Mouse (Mus musculus): ENCODE measurements around the gene Muc13.

Muc13 gene

GRCm38 (mm10) chr16:33793846-33794791 lies at the start of gene Muc13:
Gene Muc13 (plus strand): TSS chr16:33794037.
- no peak for DNase-seq (ENCODE audit: low spot score in 2 of 2)

DNA sequence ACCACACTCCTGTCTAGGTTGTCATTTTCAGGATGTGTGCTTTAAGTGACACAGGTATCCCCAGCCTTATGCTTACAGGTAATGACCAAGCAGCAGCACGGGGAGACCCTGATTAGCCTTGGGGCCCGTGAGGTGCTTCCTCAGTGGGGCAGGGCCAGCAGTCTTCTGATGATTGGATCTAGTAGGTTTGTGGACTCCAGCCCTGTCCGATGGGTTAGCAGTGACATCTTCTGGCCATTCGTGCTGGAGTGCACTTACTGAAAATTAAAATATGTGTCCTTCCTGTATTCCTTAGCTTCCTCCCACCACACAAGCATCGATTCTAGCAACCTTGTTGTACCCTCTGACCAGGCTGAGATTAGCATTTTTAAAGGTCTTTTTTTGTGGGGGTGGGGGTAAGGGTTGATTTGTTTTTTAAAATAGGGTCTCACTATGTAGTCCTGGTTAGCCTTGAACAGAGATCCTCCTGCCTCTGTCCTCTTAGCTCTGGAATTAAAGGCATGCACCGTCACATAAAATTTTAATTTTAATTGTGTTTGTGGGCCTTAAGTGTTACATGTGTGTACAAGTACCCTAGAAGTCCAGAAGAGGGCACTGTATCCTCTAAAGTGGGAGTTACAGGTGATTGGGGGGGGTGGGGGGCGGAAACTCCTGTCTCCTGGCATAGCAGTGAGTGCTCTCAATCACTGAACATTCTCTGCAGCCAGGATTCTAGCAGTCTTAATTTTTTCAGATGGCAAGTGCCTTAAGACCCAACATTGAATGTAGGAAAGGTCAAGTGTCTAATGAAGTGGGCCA lies 49.0 kb upstream of the Muc13 start:
- DNase-seq (ENCODE audit: low spot score in 2 of 2) = peak in 1 of 2 experiments; percentile 46

DNA sequence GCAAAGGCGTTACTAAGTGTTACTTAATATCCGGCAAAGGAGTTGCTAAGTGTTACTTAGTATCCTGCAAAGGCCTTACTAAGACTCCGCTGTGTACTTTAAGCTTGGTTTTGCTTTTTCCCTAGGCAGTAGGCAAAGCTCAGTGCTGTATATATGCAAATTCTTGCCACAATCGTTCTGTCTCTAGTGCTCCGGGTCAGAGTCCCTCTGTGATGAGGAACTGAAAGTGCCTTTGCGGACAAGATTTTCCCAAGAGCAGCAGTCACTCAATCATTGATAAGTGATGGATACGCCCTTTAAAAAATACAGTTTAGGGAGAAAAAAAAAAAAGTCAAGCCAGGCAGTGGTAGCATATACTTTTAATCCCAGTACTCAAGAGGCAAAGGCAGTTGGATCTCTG lies 48.4 kb upstream of the Muc13 start:
- no peak for DNase-seq (ENCODE audit: low spot score in 2 of 2)

DNA sequence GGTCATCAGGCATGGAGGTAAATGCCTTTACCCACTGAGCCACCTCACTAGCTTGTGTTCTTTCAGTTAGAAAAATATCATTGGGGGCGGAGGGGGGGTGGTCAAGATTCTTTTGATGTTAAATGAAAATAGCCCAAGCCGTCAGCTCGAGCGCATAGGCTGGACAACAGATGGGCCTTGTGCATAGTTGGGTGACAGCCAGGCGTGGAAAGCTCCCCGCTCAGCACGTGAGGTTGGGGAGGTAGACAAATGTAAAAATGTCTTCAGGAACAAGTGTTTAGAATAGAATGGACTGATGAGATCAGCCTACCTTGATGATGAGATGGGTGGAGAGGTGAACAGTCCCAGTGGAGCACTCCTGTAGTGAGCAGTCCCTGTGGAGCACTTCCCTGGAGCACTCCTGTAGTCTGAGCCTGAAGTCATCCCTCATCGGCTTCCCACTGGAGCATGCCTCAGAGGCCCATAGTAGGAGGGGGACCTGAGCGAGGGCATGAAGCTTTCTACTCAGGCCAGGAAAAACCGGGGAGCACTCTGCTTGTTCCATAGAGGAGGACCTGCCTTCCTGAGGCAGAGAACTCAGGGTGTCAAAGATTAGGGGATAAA lies 47.7 kb upstream of the Muc13 start:
- DNase-seq (ENCODE audit: low spot score in 2 of 2) = peak in 1 of 2 experiments; percentile 42

DNA sequence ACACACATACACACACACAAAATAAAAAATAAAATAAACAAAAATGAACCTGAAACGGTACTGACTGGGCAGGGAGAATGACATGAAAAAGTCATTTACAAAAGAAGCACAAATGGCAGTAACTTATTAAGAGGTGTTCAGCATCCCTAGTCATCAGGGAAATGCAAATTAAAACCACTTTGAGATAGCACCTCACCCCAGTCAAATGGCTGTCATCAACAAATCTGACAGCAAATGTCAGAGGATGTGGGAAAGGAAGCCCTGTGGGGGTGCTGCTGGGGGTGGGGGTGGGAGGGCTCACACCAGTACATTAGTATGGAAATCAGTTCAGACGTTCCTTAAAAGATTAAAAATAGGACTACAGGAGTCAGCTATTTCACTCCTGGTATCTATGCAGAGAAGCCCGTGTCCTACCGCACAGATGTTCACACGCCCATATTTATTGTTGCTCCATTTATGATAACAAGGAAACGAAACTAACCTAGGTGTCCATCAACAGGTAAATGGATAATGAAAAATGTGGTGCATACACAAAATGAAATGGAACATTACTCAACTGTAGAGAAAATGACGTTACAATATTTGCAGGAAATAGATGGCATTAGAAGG lies 46.4 kb upstream of the Muc13 start:
- DNase-seq (ENCODE audit: low spot score in 2 of 2) = no peak

DNA sequence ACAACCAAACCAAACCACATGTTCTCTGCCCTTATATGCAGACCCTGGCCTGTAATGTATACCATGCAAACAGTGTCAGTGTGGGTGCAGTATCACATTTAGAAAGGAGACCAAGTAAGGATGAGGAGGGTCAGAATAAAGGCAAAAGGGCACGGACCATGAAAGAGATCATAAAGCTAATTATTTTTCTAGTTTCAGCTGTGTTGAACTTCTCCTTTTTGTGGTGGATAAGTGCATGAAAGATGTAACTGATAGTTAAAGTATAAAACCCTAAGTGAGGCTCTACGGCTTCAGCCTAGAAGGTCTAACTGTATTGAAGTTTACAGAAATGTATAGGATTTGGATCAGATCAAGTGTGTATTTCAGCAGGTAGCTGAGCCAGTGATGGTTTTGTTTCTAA lies 45.8 kb upstream of the Muc13 start:
- DNase-seq (ENCODE audit: low spot score in 2 of 2) = no peak

DNA sequence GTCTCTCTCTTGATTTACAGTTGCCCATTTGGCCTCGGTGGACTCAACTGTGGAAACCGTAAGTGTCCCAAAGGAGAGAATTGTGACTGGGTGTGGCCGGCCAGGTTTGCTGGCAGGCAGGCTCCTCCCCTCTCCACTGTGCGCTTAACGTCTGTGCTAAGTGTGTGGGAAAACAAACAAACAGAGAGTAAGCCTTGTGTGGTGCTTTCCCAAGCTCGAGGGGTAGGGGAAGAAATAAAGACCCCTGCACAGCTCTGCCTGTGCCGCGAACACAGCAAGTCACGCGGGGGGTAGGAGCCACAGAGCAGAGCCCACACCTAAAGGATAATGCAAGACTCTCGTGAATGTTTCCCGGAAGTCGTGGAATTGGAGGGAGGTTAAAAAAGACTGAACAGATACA lies 42.7 kb upstream of the Muc13 start:
- DNase-seq (ENCODE audit: low spot score in 2 of 2) = no peak

DNA sequence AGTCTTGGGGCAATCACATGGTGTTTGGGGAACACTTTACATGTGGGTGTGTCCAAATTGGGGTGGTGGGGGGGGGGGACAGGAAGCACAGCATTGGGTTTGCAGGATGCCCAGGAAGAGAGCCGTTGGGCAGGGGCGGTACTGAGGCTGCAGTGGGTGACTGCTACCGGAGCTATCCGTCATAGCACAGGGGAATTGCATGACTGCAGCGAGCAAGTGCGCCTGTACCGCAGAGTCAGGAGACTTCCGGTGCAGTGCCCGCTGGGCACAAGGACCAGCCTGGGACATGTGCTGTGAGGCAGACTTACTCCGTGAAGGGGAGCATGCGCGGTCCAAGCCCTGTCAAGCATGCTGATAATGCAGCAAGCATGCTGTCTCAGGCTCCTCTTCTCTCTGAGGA lies 42.2 kb upstream of the Muc13 start:
- no peak for DNase-seq (ENCODE audit: low spot score in 2 of 2)

DNA sequence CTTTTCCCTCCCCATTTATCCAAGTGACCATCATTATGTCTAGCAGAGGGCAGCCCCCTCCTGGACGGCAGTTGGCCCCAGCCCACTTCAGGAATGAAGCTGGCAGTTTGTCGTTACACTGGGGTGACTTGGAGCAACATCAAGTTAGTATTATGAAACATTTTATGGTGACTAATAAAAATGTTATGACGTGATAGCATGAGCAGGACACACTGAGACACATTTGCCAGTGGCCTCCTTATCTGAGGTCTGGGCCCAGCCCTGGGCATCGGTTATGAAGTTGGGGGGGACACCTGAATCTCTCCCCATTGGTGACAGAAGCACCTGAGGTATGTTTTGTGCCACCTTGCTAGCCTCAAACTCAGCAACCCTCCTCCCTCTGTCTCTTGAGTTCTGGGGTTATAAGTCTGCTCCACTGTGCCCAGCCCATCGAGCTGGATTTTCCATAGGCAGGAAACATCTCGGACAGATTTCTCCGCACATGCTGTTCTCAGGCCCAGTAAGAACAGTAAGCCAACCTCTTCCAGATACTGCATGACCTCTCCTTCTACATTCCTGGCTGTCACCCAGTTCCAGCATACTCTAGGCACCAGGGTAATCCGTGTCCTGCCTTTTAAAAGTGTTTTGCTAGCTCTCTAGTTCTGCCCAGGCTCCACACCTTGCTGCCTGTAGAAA lies 40.8 kb upstream of the Muc13 start:
- DNase-seq (ENCODE audit: low spot score in 2 of 2) = no peak

DNA sequence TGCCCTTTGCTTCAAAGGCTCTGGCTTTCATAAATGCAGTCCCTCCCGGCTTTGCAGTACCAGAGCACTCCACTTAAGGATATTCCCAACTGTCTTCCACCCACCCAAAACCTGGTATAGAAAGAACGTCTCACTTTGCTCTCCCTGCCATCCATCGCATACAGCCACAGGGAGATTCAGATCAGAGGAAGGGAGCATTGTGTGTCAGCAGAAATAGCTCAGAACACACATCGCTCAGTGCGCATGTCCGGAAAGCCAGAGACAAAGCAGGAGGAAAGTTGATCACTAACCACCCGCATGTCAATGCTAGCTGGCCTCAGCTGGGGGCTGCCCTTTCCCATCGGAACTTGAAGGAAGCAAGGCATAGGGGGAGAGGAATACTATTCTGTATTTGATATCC lies 38.5 kb upstream of the Muc13 start:
- DNase-seq (ENCODE audit: low spot score in 2 of 2) = no peak

- no peak for DNase-seq (ENCODE audit: low spot score in 2 of 2)
Observed at GRCm38 (mm10) chr16:33755961-33756360, 37.9 kb upstream of the Muc13 start.

DNA sequence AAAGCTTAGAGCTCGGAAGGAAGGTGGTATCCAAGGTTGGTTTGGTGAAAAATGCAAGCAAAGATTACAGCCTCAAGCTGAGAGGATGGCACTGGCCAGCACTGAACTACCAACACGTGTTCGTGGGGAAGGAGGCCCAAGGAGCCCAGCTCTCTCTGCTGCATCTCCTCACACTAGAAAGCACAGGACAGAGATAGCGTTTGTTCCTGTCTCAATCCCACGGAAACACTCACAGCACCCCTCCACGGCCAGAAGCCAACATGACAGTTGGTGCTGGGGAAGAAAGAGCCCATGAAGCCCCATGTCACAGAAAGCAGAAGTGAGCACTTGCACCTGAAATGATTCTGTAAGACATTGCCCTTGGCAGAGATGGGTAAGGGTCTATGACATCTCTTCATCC lies 37.4 kb upstream of the Muc13 start:
- DNase-seq (ENCODE audit: low spot score in 2 of 2) = no peak

- no peak for DNase-seq (ENCODE audit: low spot score in 2 of 2)
Observed at GRCm38 (mm10) chr16:33759207-33759606, 34.6 kb upstream of the Muc13 start.

- no peak for DNase-seq (ENCODE audit: low spot score in 2 of 2)
Observed at GRCm38 (mm10) chr16:33760542-33760941, 33.3 kb upstream of the Muc13 start.

DNA sequence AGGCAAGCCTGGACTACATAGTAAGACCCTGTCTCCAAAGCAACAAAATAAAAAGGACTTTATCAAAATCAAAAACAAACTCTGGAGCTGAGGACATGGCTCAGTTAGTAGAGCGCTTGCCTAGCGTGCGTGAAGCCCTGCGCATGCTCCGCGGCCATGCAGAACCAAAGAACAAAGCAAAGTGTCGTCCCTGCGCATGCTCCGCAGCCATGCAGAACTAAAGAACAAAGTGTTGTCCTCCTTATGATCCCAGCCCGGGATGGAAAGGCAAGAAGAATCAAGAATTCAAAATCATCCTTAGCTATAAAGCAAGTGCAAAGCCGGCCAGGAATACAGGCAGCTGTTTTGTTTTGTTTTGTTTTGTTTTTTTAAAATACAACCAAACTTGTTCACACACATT lies 32.8 kb upstream of the Muc13 start:
- no peak for DNase-seq (ENCODE audit: low spot score in 2 of 2)

DNA sequence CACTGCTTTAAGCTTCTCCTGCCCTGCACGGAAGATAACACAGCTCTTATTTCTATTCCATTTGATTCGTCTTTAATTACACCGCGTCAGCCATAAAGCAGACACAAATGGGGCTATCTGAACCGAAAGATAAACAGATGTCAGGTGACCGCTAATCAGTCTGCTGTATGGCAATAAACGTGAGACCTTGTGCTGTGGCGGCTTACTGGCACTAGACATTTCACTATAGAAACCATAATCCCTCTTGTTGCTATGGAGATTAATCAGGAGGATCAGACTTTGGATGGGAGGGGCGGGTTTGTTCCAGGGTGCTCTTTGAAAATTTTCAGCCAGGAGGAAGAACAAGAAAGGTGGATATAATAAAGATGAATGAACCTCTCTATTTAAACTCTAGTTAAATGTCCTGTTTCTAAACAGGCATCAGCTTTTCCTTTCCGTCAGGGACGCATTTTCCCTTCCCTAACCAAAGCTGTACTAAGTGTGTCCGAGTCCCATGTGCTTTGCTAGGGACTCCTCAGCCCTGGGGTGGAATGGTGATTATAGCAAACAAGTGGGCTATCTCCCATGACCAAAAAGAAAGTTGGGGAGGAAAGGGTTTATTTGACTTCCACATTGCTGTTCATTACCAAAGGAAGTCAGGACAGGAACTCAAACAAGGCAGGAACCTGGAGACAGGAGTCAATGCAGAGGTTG lies 29.2 kb upstream of the Muc13 start:
- no peak for DNase-seq (ENCODE audit: low spot score in 2 of 2)

- no peak for DNase-seq (ENCODE audit: low spot score in 2 of 2)
Observed at GRCm38 (mm10) chr16:33765477-33765876, 28.4 kb upstream of the Muc13 start.

GRCm38 (mm10) chr16:33766309-33766708 lies 27.5 kb upstream of the Muc13 start:
- DNase-seq (ENCODE audit: low spot score in 2 of 2) = no peak

DNA sequence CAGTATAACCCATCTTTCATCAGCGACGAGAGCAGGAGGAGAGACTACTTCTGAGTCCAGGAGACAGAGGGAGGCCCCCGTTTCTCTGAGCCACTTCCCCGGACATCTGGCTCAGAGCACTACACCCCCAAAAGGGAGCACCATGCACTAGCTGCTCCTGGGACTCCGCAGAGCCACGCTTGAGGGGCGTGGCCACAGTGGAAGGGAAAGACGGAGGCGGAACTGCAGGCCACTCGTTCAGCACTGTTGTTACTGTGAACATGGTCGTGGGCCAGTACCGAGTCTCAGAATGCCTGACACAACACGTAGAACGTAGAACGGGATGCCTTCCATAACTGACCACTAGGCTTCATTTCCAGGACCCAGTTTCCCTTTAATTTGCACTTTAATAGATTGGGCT lies 27.1 kb upstream of the Muc13 start:
- no peak for DNase-seq (ENCODE audit: low spot score in 2 of 2)

GRCm38 (mm10) chr16:33768491-33769278 lies 25.2 kb upstream of the Muc13 start:
- DNase-seq (ENCODE audit: low spot score in 2 of 2) = no peak

Measured in cerebellum, postnatal 4 days (tissue).